Mouse (Mus musculus): Measurements from ENCODE around the gene Smap2. TPM values are rescaled to one million over a fixed set of nuclear protein-coding genes. Genes with fewer than 3 reads are reported as not detected.

Smap2 gene
- polyA plus RNA-seq, 1 experiment: 27.3 TPM

DNA sequence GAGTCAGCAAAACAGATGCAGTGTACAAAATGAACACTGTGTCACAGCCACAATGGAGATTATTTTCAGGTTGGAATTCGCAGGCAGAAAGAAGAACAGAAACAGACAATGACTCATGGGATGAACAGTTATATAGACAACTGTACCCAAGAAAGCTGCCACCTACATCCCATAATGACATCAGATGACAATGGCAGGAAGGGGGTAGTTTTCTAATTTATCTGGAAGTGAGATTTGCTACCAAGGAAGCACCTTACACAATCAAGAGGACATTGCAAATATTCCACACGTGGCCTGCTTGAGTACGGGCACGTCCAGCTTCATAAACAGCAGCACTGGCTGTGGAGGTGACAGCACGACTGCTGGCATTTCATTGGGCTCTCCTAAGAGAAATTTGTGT, 7.9 kb downstream of the Smap2 start:
- no peak for TF ChIP-seq CTCF (conservative IDR thresholded peaks at IDR 0.05; ENCODE audit: insufficient read depth, insufficient read length, low read depth, low read length)
- TF ChIP-seq POLR2A (IDR thresholded peaks at IDR 0.05; ENCODE audit: low read depth, low read length): no peak
- peaks cover 11% of the 10 kb centered on the region; the same call in 1 of the 2 replicates for H3K4me1 ChIP-seq (ENCODE audit: control insufficient read depth, insufficient read depth, low read length)
- H3K27me3 ChIP-seq (replicated peaks; ENCODE audit: control insufficient read depth, insufficient read depth, low read length): no peaks in the 10 kb centered on the region
- 69% methylated on average over 5 of the region's 5 CpGs for WGBS
- no peak overlapping the region for H3K27ac ChIP-seq (ENCODE audit: insufficient read depth, low read depth, low read length)
- no peak for DNase-seq
- no peak overlapping the region for H3K4me3 ChIP-seq (ENCODE audit: insufficient read depth, low read depth, low read length)
- H3K36me3 ChIP-seq (ENCODE audit: control insufficient read depth, insufficient read depth, low read length): no peaks in the 10 kb centered on the region

DNA sequence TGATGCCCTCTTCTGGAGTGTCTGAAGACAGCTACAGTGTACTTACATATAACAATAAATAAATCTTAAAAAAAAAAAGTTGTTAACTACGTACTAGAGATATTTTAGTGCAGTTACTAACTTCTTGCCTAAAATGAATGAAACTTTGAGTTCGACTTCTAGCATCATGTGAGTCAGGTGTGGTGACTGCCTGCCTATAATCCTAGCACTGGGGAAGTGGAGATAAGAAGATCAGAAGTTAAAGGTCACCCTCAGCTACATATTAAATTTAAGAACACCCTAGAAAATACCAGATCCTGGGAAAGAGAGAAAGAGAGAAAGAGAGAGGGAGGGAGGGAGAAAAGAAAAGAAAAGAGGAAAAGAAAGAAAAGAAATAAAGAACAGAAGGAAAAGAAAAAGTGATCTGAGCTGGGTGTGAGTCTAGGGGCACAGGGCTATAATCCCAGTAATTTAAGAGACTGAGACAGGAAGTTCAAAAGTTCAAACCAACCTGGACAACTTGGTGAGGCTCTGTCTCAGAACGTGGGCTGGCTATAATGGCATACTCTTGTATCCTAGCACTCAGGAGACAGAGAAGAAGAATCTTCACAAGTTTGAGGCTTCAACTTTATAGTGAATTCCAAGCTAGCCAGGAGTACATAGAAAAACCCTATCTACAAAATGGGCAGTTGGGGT, 8.8 kb downstream of the Smap2 start:
- WGBS: 62% methylated on average over 3 of the region's 3 CpGs
- TF ChIP-seq POLR2A (IDR thresholded peaks at IDR 0.05; ENCODE audit: low read depth, low read length): no peak

DNA sequence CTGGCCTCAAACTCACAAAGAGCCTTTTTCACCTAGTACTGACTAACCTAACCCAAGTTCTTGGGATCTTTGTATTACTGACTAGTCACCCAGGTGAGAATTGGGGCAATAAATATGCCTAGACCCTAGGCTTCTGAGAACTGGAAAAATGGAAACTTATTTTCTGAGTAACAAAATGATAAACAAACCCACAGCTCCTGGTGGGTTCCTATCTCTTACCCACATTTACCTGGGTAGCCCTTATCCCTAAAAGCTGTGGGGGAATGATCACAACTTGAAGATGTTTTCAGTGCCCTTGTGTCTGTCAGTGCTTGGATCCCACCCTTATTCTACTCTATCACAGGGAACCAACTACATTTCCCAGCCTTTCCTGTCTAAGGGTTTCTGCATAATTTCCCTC, 10.0 kb downstream of the Smap2 start:
- no peaks in the 10 kb centered on the region for H3K27me3 ChIP-seq (replicated peaks; ENCODE audit: control insufficient read depth, insufficient read depth, low read length)
- no peak overlapping the region for H3K4me3 ChIP-seq (ENCODE audit: insufficient read depth, low read depth, low read length)
- no peaks in the 10 kb centered on the region for H3K36me3 ChIP-seq (ENCODE audit: control insufficient read depth, insufficient read depth, low read length)
- TF ChIP-seq POLR2A (IDR thresholded peaks at IDR 0.05; ENCODE audit: low read depth, low read length) (no peak), CTCF (conservative IDR thresholded peaks at IDR 0.05; ENCODE audit: insufficient read depth, insufficient read length, low read depth, low read length) (no peak)
- no peak for DNase-seq
- peaks cover 19% of the 10 kb centered on the region for H3K4me1 ChIP-seq (ENCODE audit: control insufficient read depth, insufficient read depth, low read length)
- H3K27ac ChIP-seq (ENCODE audit: insufficient read depth, low read depth, low read length): no peak overlapping the region

More for the DNA sequence above, 8.8 kb downstream of the Smap2 start:
- Histone ChIP-seq H3K4me3 (ENCODE audit: insufficient read depth, low read depth, low read length) (no peak overlapping the region), H3K36me3 (ENCODE audit: control insufficient read depth, insufficient read depth, low read length) (no peaks in the 10 kb centered on the region), H3K4me1 (ENCODE audit: control insufficient read depth, insufficient read depth, low read length) (peaks cover 11% of the 10 kb centered on the region; the same call in 1 of the 2 replicates), H3K27ac (ENCODE audit: insufficient read depth, low read depth, low read length) (no peak overlapping the region), H3K27me3 (replicated peaks; ENCODE audit: control insufficient read depth, insufficient read depth, low read length) (no peaks in the 10 kb centered on the region)
- no peak for DNase-seq

DNA sequence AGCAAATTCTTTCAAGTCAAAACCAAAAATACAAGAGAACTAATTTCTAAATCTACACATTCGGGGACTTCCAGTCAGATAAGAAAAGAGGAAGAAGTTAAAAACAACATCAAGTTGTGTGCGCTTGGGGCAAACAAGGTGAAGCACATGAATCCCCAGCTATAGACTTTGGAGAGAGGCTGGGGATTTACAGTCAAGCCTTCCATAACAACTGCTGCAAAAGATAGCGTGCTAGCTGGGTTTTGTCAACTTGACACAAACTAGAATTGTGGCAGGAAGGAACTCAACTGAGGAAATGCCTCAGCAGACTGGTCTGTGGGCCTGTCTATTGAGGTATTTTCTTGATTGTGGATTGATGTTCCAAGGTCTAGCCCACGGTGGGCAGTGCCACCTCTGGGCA, 12.4 kb downstream of the Smap2 start:
- peak overlapping the region; percentile 12 for H3K27ac ChIP-seq (ENCODE audit: insufficient read depth, low read depth, low read length)
- no peak overlapping the region for H3K4me3 ChIP-seq (ENCODE audit: insufficient read depth, low read depth, low read length)
- TF ChIP-seq POLR2A (IDR thresholded peaks at IDR 0.05; ENCODE audit: low read depth, low read length) (no peak), CTCF (conservative IDR thresholded peaks at IDR 0.05; ENCODE audit: insufficient read depth, insufficient read length, low read depth, low read length) (no peak)
- peak; percentile 20 for DNase-seq
- 50% methylated on average over 4 of the region's 4 CpGs for WGBS
- H3K27me3 ChIP-seq (replicated peaks; ENCODE audit: control insufficient read depth, insufficient read depth, low read length): no peaks in the 10 kb centered on the region
- H3K4me1 ChIP-seq (ENCODE audit: control insufficient read depth, insufficient read depth, low read length): peaks cover 19% of the 10 kb centered on the region
- H3K36me3 ChIP-seq (ENCODE audit: control insufficient read depth, insufficient read depth, low read length): no peaks in the 10 kb centered on the region

DNA sequence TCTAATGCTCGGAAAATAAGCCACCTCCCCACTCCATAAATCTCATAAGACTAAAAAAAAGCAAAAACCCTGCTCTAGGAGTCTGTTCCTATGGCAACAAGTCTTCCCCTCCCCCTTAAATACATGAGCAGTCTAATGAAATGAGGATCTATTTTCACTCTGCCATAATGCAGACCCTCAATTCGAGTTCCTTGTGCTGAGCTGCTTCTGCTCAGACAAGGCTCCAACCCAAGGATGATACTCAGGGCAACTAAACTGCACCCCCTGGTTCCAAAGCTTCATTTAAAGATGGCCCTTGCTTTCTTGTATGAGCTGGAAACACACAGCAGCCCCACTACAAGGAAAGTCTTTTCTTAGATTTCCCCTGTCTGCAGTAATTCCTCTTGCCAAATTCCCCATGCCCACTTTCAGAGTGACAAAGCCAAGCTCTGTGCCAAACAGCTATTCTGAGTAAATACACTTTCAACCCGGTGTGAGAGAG, 13.4 kb downstream of the Smap2 start:
- Histone ChIP-seq H3K27me3 (replicated peaks; ENCODE audit: control insufficient read depth, insufficient read depth, low read length) (no peaks in the 10 kb centered on the region), H3K4me3 (ENCODE audit: insufficient read depth, low read depth, low read length) (no peak overlapping the region), H3K36me3 (ENCODE audit: control insufficient read depth, insufficient read depth, low read length) (no peaks in the 10 kb centered on the region), H3K27ac (ENCODE audit: insufficient read depth, low read depth, low read length) (no peak overlapping the region; the same call in 1 of the 2 replicates), H3K4me1 (ENCODE audit: control insufficient read depth, insufficient read depth, low read length) (peaks cover 12% of the 10 kb centered on the region)
- no peak for TF ChIP-seq CTCF (conservative IDR thresholded peaks at IDR 0.05; ENCODE audit: insufficient read depth, insufficient read length, low read depth, low read length)
- no peak for TF ChIP-seq POLR2A (IDR thresholded peaks at IDR 0.05; ENCODE audit: low read depth, low read length)
- WGBS: 23% methylated on average over 3 of the region's 3 CpGs
- no peak for DNase-seq

DNA sequence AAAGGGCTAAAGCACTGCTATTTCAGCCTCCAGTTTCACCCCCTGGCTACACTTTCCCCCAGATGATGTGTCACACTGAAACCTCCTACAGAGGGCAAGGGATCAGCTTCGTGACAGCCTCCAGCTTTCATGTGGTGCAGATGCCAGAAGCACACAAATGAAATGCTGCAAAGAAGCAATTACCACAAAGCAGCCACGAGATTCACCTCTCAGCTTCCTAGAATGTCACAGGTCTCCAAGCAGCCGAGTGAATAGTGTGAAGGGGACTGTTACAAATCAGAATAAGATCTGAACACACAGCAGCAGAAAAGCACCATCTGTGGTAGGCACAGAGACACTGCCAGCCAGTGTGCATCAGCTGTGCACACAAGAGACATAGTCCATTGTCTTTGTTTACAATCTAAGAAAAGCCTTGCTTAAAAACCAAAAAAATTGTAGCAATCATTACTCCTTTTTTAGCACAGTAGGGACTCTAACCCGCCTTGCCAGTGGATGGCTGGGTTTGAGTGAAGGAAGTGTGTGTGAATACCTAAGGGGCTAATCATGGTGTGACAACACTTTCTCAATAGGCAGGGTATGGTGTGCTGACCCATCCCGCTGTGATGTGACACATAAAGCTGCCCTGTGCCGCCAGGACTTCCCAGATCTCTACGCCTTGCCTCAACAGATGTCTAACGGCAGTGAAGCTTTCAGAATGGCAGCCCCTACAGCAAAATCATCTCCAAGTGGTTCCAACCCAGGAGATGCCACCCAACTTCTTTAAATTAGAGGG, 14.5 kb downstream of the Smap2 start:
- H3K4me1 ChIP-seq (ENCODE audit: control insufficient read depth, insufficient read depth, low read length): peaks cover 12% of the 10 kb centered on the region
- no peaks in the 10 kb centered on the region for H3K36me3 ChIP-seq (ENCODE audit: control insufficient read depth, insufficient read depth, low read length)
- no peak for DNase-seq
- no peak overlapping the region for H3K27ac ChIP-seq (ENCODE audit: insufficient read depth, low read depth, low read length)
- no peak for TF ChIP-seq POLR2A (IDR thresholded peaks at IDR 0.05; ENCODE audit: low read depth, low read length)
- no peak for TF ChIP-seq CTCF (conservative IDR thresholded peaks at IDR 0.05; ENCODE audit: insufficient read depth, insufficient read length, low read depth, low read length)
- H3K4me3 ChIP-seq (ENCODE audit: insufficient read depth, low read depth, low read length): no peak overlapping the region
- no peaks in the 10 kb centered on the region for H3K27me3 ChIP-seq (replicated peaks; ENCODE audit: control insufficient read depth, insufficient read depth, low read length)
- 51% methylated on average over 8 of the region's 8 CpGs for WGBS

DNA sequence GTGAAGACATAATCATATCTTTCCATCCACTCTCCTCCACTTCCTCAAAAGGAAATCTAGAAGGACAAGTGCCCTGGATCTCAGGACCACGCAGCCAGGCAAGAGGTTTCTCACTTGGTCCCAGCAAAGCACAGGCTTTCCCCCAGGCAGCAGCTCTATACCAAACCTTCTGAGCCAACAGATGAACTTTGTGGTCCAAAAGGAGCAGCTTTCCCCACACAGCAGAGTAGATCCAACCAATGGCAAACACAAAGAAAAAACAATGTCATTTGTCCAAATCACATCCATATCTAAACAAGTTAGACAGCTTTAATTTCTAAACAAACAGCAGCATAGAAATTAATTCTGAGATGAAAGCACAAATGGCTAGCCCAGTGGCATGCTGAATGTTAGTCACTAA, 15.4 kb downstream of the Smap2 start:
- WGBS: 60% methylated on average over 1 of the region's 1 CpGs
- H3K4me3 ChIP-seq (ENCODE audit: insufficient read depth, low read depth, low read length): no peak overlapping the region
- no peaks in the 10 kb centered on the region for H3K36me3 ChIP-seq (ENCODE audit: control insufficient read depth, insufficient read depth, low read length)
- DNase-seq: no peak
- H3K27me3 ChIP-seq (replicated peaks; ENCODE audit: control insufficient read depth, insufficient read depth, low read length): no peaks in the 10 kb centered on the region
- no peak overlapping the region for H3K27ac ChIP-seq (ENCODE audit: insufficient read depth, low read depth, low read length)
- H3K4me1 ChIP-seq (ENCODE audit: control insufficient read depth, insufficient read depth, low read length): peaks cover 16% of the 10 kb centered on the region
- TF ChIP-seq CTCF (conservative IDR thresholded peaks at IDR 0.05; ENCODE audit: insufficient read depth, insufficient read length, low read depth, low read length): no peak
- no peak for TF ChIP-seq POLR2A (IDR thresholded peaks at IDR 0.05; ENCODE audit: low read depth, low read length)
